9 mouse cellular contexts compared by ENCODE assay signal in the genomic region with DNA sequence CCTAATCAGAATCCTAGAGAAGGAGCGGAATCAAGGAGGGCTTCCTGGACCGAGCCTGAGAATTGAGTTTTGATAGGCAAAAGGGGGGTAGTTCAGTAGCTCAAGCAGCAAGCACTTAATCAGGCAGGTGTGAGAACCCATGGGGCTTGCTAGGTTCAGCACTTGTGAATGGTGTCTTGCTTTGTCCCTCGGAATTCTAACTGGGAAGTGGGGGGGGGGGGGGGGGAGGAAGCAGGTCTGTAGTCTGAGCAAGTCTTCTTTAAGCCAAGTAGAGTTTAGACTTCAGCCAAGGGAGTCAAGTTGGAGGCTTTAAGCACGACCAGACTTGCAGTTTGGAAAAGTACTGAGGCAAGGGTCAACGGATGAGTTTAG.
A peak's percentile ranks its signal among the peaks of the same experiment; 100 is the strongest.
DNase-seq lines count a peak whose midpoint lies in the region; ATAC-seq and TF ChIP-seq lines count a peak whose summit lies in the region.
"Had no signal": no experiment of that assay in that cellular context is flagged by ENCODE, and none has a peak within 500 bp of the region (broad histone marks: within the 10 kb centered on the region; RNA-seq: fewer than 3 reads in every experiment).

No protein-coding gene starts in this region.

- no peak for TF ChIP-seq EP300 in liver, embryonic 14.5 days (IDR thresholded peaks at IDR 0.05; ENCODE audit: low read depth)

- intact Hi-C loops in heart, postnatal 36 days (cut with DNase I), result loop anchor here (5.0 kb wide), 1 partner anchor 76 kb away; no protein-coding TSS in a partner anchor
- intact Hi-C loops in left cerebral cortex, postnatal 10 days (cut with DNase I), result loop anchor here (5.0 kb wide), 2 partner anchors 64 to 71 kb away; no protein-coding TSS in a partner anchor

- no peaks in the 10 kb centered on the region for H3K36me3 ChIP-seq in E14TG2a.4 (ENCODE audit: insufficient read depth, low read length)
- no peaks in the 10 kb centered on the region for H3K36me3 ChIP-seq in heart, embryonic 15.5 days
- H3K36me3 ChIP-seq in liver, embryonic 14.5 days (replicated peaks; ENCODE audit: control insufficient read depth, insufficient read depth, low read depth), result no peaks in the 10 kb centered on the region

- no peaks in the 10 kb centered on the region for H3K27me3 ChIP-seq in E14TG2a.4 (ENCODE audit: insufficient read depth, low read length)
- H3K27me3 ChIP-seq in heart, embryonic 15.5 days, result no peaks in the 10 kb centered on the region
- no peaks in the 10 kb centered on the region for H3K27me3 ChIP-seq in liver, embryonic 14.5 days (ENCODE audit: control insufficient read depth, insufficient read depth, low read length)

- 42% methylated on average over 5 of the region's 5 CpGs for WGBS in heart, embryonic 15.5 days
- WGBS in liver, embryonic 14.5 days (ENCODE audit: insufficient replicate concordance), result 25% methylated on average over 5 of the region's 5 CpGs

- H3K4me1 ChIP-seq in E14TG2a.4 (replicated peaks; ENCODE audit: low read depth, low read length), result peaks cover 39% of the 10 kb centered on the region
- 0 out of 2 replicates have a peak, but pooled peaks cover 2% of the 10 kb centered on the region for H3K4me1 ChIP-seq in heart, embryonic 15.5 days (replicated peaks)
- H3K4me1 ChIP-seq in liver, embryonic 14.5 days (replicated peaks; ENCODE audit: control insufficient read depth in 2 of 2, insufficient read depth in 2 of 2, low read length in 1 of 2), result no peaks in the 10 kb centered on the region

- H3K9ac ChIP-seq in heart, embryonic 15.5 days, result no peak overlapping the region
- H3K9ac ChIP-seq in liver, embryonic 14.5 days (replicated peaks), result no peak overlapping the region

- ATAC-seq in heart, embryonic 15.5 days (replicated peaks; ENCODE audit: insufficient number of reproducible peaks, insufficient read depth, low FRiP score, low read depth), result no peak
- no peak for ATAC-seq in liver, embryonic 14.5 days (ENCODE audit: insufficient read depth)

- H3K4me2 ChIP-seq in heart, embryonic 15.5 days, result peak overlapping the region; percentile 47
- peak overlapping the region; percentile 28; the same call in 1 of the 2 replicates for H3K4me2 ChIP-seq in liver, embryonic 14.5 days (ENCODE audit: low read depth)

- peak; percentile 83 for DNase-seq in heart, adult 11 months
- no peak for DNase-seq in heart, postnatal 36 days
- DNase-seq in liver, embryonic 14.5 days (ENCODE audit: low read depth in 3 of 3, low spot score in 3 of 3), result no peak
- DNase-seq in right cerebral cortex, postnatal 10 days (ENCODE audit: low spot score in 2 of 2), result no peak
- no peak for DNase-seq in left cerebral cortex, postnatal 10 days (ENCODE audit: extremely low spot score in 1 of 2, low spot score in 2 of 2)
- no peak for DNase-seq in cerebellum, postnatal 14 days
- DNase-seq: adrenal gland, adult 8-10 months had no signal

- H3K4me3 ChIP-seq in E14TG2a.4 (replicated peaks; ENCODE audit: low read length), result peak overlapping the region; percentile 43; the same call in 1 of the 2 replicates
- peak overlapping the region; percentile 19; the same call in 1 of the 2 replicates for H3K4me3 ChIP-seq in heart, embryonic 15.5 days
- H3K4me3 ChIP-seq in liver, embryonic 14.5 days (ENCODE audit: insufficient read depth in 1 of 2, low read depth in 2 of 2, low read length in 2 of 2), result no peak overlapping the region

- no peak for TF ChIP-seq CTCF in E14TG2a.4 (conservative IDR thresholded peaks at IDR 0.05; ENCODE audit: low read length)
- no peak for TF ChIP-seq CTCF in liver, embryonic 14.5 days (IDR thresholded peaks at IDR 0.05; ENCODE audit: low read depth)

- H3K27ac ChIP-seq in heart, embryonic 15.5 days, result peak overlapping the region; percentile 58; the same call in 1 of the 2 replicates
- no peak overlapping the region for H3K27ac ChIP-seq in liver, embryonic 14.5 days

- no peaks in the 10 kb centered on the region for H3K9me3 ChIP-seq in E14TG2a.4 (ENCODE audit: low read length)
- H3K9me3 ChIP-seq in heart, embryonic 15.5 days (replicated peaks), result no peaks in the 10 kb centered on the region
- no peaks in the 10 kb centered on the region for H3K9me3 ChIP-seq in liver, embryonic 14.5 days (ENCODE audit: control insufficient read depth, low read length)

Comparison
In these comparisons a context has a peak if more than half of its experiments do, and no peak if none do; other contexts are left out.
1. H3K4me3 ChIP-seq: peak in E14TG2a.4 (single experiment) and heart, embryonic 15.5 days (single experiment); none in liver, embryonic 14.5 days (0 of 2).